Mouse (Mus musculus) stomach, postnatal 0 days (tissue): ENCODE results near the gene Olfr94.

ENCODE experiments used
- CTCF ChIP-seq: IDR thresholded peaks from 2 replicates; pipeline ENCODE4 v1.5.1; 2016; ENCODE audit warnings: antibody characterized with exemption, low read depth, mild to moderate bottlenecking, moderate library complexity
- EP300 ChIP-seq: optimal IDR thresholded peaks from 2 replicates; pipeline ENCODE3; 2016; ENCODE audit warnings: antibody characterized with exemption

- no peak for TF ChIP-seq EP300
- no peak for TF ChIP-seq CTCF
These were observed 12.2 kb upstream of the Olfr94 start, which contains the start of gene Olfr95 for GRCm38 (mm10) chr17:37213018-37213417.
